Mouse (Mus musculus) spleen, postnatal 36 days (tissue): ENCODE results near the gene Pam.
A peak's percentile ranks its signal among the peaks of the same experiment; 100 is the strongest.
"Not testable (repeated sequence)": the region's sequence is repeated elsewhere in the genome, so short reads cannot be mapped to it uniquely, and the experiment has no call there.

Source experiments
- DNase-seq, 2 experiments: peaks; one replicate each; pipeline ENCODE4 v3.0.0; 2022; ENCODE audit warnings: low spot score in 2 of 2, mixed read lengths in 1 of 2

Gene Pam

GRCm38 (mm10) chr1:97769294-97769903 lies 326.0 kb downstream of the Pam start:
- DNase-seq: peak in 1 of 2 experiments; percentile 9

GRCm38 (mm10) chr1:97768906-97769293 lies 326.5 kb downstream of the Pam start:
- no peak for DNase-seq

GRCm38 (mm10) chr1:97768089-97768488 lies 327.4 kb downstream of the Pam start:
- no peak for DNase-seq

- not testable (repeated sequence) for DNase-seq
Observed at GRCm38 (mm10) chr1:97765712-97766111, 329.7 kb downstream of the Pam start.

- no peak for DNase-seq
Observed at GRCm38 (mm10) chr1:97761477-97761876, 334.0 kb downstream of the Pam start.

GRCm38 (mm10) chr1:97760598-97760997 lies 334.8 kb downstream of the Pam start:
- no peak for DNase-seq

- DNase-seq: no peak
Observed at GRCm38 (mm10) chr1:97759841-97760240, 335.6 kb downstream of the Pam start.

- DNase-seq: no peak
Observed at GRCm38 (mm10) chr1:97754392-97754791, 341.1 kb downstream of the Pam start.

- DNase-seq: no peak
Observed at GRCm38 (mm10) chr1:97753216-97753615, 342.2 kb downstream of the Pam start.

GRCm38 (mm10) chr1:97748163-97748562 lies 347.3 kb downstream of the Pam start:
- DNase-seq: no peak

GRCm38 (mm10) chr1:97746261-97746660 lies 349.2 kb downstream of the Pam start:
- DNase-seq: no peak

- no peak for DNase-seq
Observed at GRCm38 (mm10) chr1:97745712-97746111, 349.7 kb downstream of the Pam start.
